Mouse (Mus musculus) lung, embryonic 16.5 days (tissue): ENCODE data around the gene Alpk1. TPM values are rescaled to one million over a fixed set of nuclear protein-coding genes. Genes with fewer than 3 reads are reported as not detected.
"Not testable (repeated sequence)": the region's sequence is repeated elsewhere in the genome, so short reads cannot be mapped to it uniquely, and the experiment has no call there.

ENCODE experiments used
- ATAC-seq: fragments of 200-750 bp; cut with Nextera tagmentation; 2 replicates; pipeline ENCODE4 v1.8.0; 2017; ENCODE audit warnings: low read depth, mild to moderate bottlenecking, moderate library complexity
- H3K27ac ChIP-seq: fragments of 300-500 bp; sonication (generic); 2 replicates; pipeline ENCODE4 v1.5.1; 2014; ENCODE audit warnings: mild to moderate bottlenecking, control low read depth, low read length
- H3K27me3 ChIP-seq: fragments of 300-500 bp; sonication (generic); 2 replicates; pipeline ENCODE4 v1.6.1; 2014; ENCODE audit warnings: low read depth, low read length, mixed read lengths; ENCODE audit not compliant: control insufficient read depth, insufficient read depth
- H3K36me3 ChIP-seq: fragments of 300-500 bp; sonication (generic); 2 replicates; pipeline ENCODE4 v1.6.1; 2014; ENCODE audit warnings: low read length; ENCODE audit not compliant: control insufficient read depth, insufficient read depth
- H3K4me1 ChIP-seq: fragments of 300-500 bp; sonication (generic); replicated peaks from 2 replicates; pipeline ENCODE4 v1.6.1; 2014; ENCODE audit warnings: low read length, mixed read lengths; ENCODE audit not compliant: control insufficient read depth, insufficient read depth
- H3K4me2 ChIP-seq: fragments of 300-500 bp; sonication (generic); 2 replicates; pipeline ENCODE4 v1.6.1; 2014; ENCODE audit warnings: low read depth, low read length, control low read depth
- H3K4me3 ChIP-seq: fragments of 300-500 bp; sonication (generic); 2 replicates; pipeline ENCODE4 v1.5.1; 2014; ENCODE audit warnings: mild to moderate bottlenecking, low read length, control low read depth
- H3K9ac ChIP-seq: fragments of 300-500 bp; sonication (generic); 2 replicates; pipeline ENCODE4 v1.6.1; 2014; ENCODE audit warnings: low read length, control low read depth
- H3K9me3 ChIP-seq: fragments of 300-500 bp; sonication (generic); 2 replicates; pipeline ENCODE4 v1.6.1; 2016; ENCODE audit warnings: low read length; ENCODE audit not compliant: control insufficient read depth
- WGBS: fragments of 180-500 bp; shearing (Covaris S2); extraction: QIAGEN DNeasy Blood & Tissue Kit; methylation state at CpG from one replicate; pipeline ENCODE4 v1.1.7; 2014; 5-methylcytosine and 5-hydroxymethylcytosine counted together
- polyA plus RNA-seq: library from polyadenylated mRNA; unstranded; fragments of >200 nt; fragmentation: Nextera tagmentation; extraction: Ambion mirVana; gene quantifications from 2 replicates; pipeline ENCODE4 v1.2.1, GENCODE M21; 2015

The Alpk1 gene
- polyA plus RNA-seq, 1 experiment from 2014 or later = 2.1 TPM

- ATAC-seq = no peak
- Histone ChIP-seq H3K27ac (no peak overlapping the region), H3K27me3 (peaks cover 8% of the 10 kb centered on the region; the same call in 1 of the 2 replicates), H3K9ac (peak overlapping the region; percentile 66; the same call in 1 of the 2 replicates), H3K4me3 (peak overlapping the region; percentile 61; the same call in 1 of the 2 replicates), H3K36me3 (no peaks in the 10 kb centered on the region), H3K4me2 (peak overlapping the region; percentile 96), H3K4me1 (peaks cover 6% of the 10 kb centered on the region), H3K9me3 (peaks cover 2% of the 10 kb centered on the region; the same call in 1 of the 2 replicates)
- 47% methylated on average over 4 of the region's 4 CpGs for WGBS
These were observed 11.6 kb upstream of the Alpk1 start for GRCm38 (mm10) chr3:127791595-127792561.

- ATAC-seq = no peak
- 1% methylated on average over 15 of the region's 15 CpGs for WGBS
These were observed 10.7 kb upstream of the Alpk1 start for GRCm38 (mm10) chr3:127791056-127791483.

DNA sequence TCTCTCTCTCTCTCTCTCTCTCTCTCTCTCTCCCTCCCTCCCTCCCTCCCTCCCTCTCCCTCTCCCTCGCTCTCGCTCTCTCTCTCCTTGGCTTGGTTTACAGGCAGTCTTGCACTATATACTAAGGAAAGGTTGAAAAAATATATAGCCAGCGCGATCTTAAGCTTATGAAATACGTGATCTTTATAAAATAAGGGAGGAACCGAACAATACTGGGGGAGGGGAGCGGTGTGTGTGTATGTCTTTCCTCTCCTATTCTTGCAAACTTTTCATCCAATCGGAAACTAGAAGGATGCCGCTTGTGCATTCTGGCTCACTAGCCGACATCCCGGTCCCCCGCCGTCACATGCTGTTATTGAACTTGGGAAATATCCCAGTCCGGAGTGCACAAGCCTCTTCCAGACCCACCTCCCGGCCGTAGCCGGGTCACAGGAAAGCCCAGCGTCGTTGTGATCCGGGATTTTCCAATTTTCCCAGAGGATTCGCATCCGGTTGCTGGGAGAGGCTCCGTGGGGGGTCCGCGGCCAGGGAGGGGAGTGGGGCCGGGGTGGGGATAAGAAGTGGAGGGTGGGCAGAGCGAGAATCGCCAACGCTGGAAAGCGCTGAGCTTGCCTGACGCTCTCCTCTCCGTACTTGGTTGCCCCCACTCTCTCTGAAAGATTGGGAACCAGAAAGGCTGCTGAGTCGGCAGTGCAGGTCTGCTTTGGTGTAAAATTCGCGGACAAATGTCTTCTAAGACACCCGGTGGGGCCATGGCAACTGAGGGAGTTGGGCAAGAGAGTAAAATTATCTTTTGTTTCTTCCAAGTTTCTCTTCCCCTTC lies 10.1 kb upstream of the Alpk1 start:
- Histone ChIP-seq H3K9me3 (no peaks in the 10 kb centered on the region), H3K4me3 (peak overlapping the region; percentile 61), H3K4me1 (peaks cover 6% of the 10 kb centered on the region), H3K27me3 (peaks cover 8% of the 10 kb centered on the region; the same call in 1 of the 2 replicates), H3K36me3 (no peaks in the 10 kb centered on the region), H3K9ac (peak overlapping the region; percentile 66), H3K4me2 (peak overlapping the region; percentile 96), H3K27ac (peak overlapping the region; percentile 15; the same call in 1 of the 2 replicates)
- WGBS = under 1% methylated on average over 34 of the region's 36 CpGs
- peak; percentile 81 for ATAC-seq

More at GRCm38 (mm10) chr3:127791056-127791483, 10.7 kb upstream of the Alpk1 start:
- Histone ChIP-seq H3K27ac (peak overlapping the region; percentile 15; the same call in 1 of the 2 replicates), H3K27me3 (peaks cover 8% of the 10 kb centered on the region; the same call in 1 of the 2 replicates), H3K36me3 (no peaks in the 10 kb centered on the region), H3K9me3 (peaks cover 2% of the 10 kb centered on the region; the same call in 1 of the 2 replicates), H3K4me1 (peaks cover 6% of the 10 kb centered on the region), H3K4me3 (peak overlapping the region; percentile 61), H3K4me2 (peak overlapping the region; percentile 96), H3K9ac (peak overlapping the region; percentile 66)

GRCm38 (mm10) chr3:127789500-127790191 lies 9.3 kb upstream of the Alpk1 start, which contains the start of gene Tifa:
Gene Tifa, plus strand, starts transcription at chr3:127789805.
- WGBS = under 1% methylated on average over 28 of the region's 44 CpGs
- Histone ChIP-seq H3K9me3 (no peaks in the 10 kb centered on the region), H3K36me3 (no peaks in the 10 kb centered on the region), H3K27ac (peak within 1 kb of the TSS; percentile 15; the same call in 1 of the 2 replicates), H3K4me1 (peaks cover 6% of the 10 kb centered on the region), H3K4me3 (peak within 1 kb of the TSS; percentile 61), H3K27me3 (peaks cover 8% of the 10 kb centered on the region; the same call in 1 of the 2 replicates), H3K4me2 (peak within 1 kb of the TSS; percentile 96), H3K9ac (peak within 1 kb of the TSS; percentile 66)
- ATAC-seq = peak; percentile 76

DNA sequence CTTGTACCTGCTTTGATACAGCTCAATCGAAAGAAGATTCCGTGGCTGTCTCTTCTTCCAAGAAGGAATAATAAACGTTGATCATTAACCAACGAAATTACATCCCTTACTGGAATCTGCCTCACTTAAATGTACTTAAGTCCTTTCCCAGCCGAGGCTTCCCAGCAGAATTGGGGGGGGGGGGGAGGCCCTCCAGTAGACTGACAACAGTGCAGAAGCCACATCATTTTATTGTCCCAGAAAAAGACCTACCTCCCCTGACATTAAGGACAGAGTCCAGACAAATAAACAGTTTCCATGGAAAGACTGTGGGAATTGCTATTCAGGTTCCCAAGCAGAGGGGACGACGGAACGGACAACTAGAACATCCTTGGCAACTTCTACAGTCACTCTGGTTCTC lies 8.6 kb upstream of the Alpk1 start:
- H3K4me1 ChIP-seq = peaks cover 6% of the 10 kb centered on the region
- H3K9ac ChIP-seq = no peak overlapping the region

DNA sequence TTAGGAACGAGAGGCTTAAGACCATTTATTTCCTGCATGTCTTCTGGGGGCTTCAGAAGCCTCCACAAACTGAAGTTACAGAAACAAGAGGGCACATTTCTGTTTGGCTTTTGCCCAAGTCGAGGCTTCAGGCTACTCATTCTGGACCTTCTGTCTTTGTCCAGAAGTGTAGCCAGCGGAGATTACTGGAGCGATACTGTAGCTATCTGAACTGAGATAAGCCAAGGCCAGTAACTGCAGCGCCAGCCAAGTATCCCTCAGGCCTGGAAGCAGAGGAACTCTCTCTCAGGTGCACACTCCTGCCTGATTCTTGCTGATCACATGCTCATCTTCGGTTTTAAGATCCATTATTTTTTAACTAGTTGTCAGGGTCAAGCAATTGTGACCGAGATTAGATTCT lies 7.7 kb upstream of the Alpk1 start:
- WGBS = 47% methylated on average over 7 of the region's 7 CpGs
- ATAC-seq = no peak
- H3K4me3 ChIP-seq = no peak overlapping the region

More for the DNA sequence above, 8.6 kb upstream of the Alpk1 start:
- WGBS = 22% methylated on average over 8 of the region's 8 CpGs
- Histone ChIP-seq H3K4me3 (no peak overlapping the region), H3K27ac (no peak overlapping the region), H3K9me3 (no peaks in the 10 kb centered on the region), H3K27me3 (peaks cover 8% of the 10 kb centered on the region; the same call in 1 of the 2 replicates), H3K4me2 (peak overlapping the region; percentile 96; the same call in 1 of the 2 replicates), H3K36me3 (no peaks in the 10 kb centered on the region)
- ATAC-seq = no peak

DNA sequence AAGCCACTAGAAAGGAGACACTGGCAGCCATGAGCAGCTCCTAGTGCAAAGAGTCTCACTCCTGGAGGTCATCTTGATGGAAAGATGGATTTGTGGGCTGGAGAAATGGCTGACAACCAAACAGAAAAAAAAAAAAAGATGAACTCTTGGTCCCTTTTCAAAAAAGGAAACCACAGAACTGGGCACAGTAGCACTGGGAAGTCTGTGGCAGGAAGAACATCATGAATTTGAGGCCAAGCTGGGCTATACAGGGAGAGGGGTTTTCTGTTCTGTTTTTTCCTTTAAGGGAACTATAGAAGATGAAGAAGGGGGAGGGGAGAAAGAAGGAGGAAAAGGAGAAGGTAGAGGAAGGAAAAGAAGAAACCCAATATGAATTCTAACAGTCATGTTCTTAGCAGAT lies 6.7 kb upstream of the Alpk1 start:
- ATAC-seq = no peak
- Histone ChIP-seq H3K27ac (no peak overlapping the region), H3K4me1 (peaks cover 6% of the 10 kb centered on the region), H3K4me2 (no peak overlapping the region), H3K36me3 (no peaks in the 10 kb centered on the region), H3K9me3 (no peaks in the 10 kb centered on the region), H3K4me3 (no peak overlapping the region), H3K27me3 (peaks cover 8% of the 10 kb centered on the region; the same call in 1 of the 2 replicates), H3K9ac (no peak overlapping the region)

More for the DNA sequence above, 7.7 kb upstream of the Alpk1 start:
- no peaks in the 10 kb centered on the region for H3K36me3 ChIP-seq
- no peak overlapping the region for H3K4me2 ChIP-seq
- no peaks in the 10 kb centered on the region for H3K9me3 ChIP-seq
- no peak overlapping the region for H3K9ac ChIP-seq
- no peak overlapping the region for H3K27ac ChIP-seq
- peaks cover 6% of the 10 kb centered on the region for H3K4me1 ChIP-seq
- H3K27me3 ChIP-seq = peaks cover 8% of the 10 kb centered on the region; the same call in 1 of the 2 replicates

DNA sequence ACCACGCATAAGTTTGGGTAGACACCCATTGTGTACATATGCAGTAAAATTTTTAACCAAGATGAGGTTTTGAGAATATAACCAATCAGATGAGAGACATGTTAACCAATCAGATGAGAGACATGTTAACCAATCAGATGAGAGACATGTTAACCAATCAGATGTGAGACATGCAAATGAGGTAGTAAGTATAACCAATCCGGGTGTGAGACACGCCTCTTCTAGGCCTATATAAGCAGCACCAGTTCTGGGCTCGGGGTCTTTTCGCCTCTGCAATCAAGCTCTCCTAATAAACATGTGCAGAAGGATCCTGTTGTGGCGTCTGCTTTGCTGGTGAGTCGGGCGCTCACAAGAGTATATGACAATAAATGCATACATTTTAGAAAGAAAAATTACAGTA lies 3.4 kb upstream of the Alpk1 start:
- not testable (repeated sequence) for H3K9me3 ChIP-seq, H3K27ac ChIP-seq, ATAC-seq, H3K4me1 ChIP-seq, H3K4me2 ChIP-seq, H3K36me3 ChIP-seq, H3K4me3 ChIP-seq, H3K9ac ChIP-seq, H3K27me3 ChIP-seq
- WGBS = 97% methylated on average over 8 of the region's 8 CpGs
